Mouse (Mus musculus) kidney, postnatal 14 days (tissue): ENCODE measurements around the gene Ublcp1.

Experiments
- DNase-seq: peaks from one replicate; pipeline ENCODE4 v3.0.0; 2022; ENCODE audit warnings: mixed read lengths

Gene Ublcp1

GRCm38 (mm10) chr11:44470432-44471336 lies at the start of gene Ublcp1:
Gene Ublcp1 (minus strand): TSS chr11:44470498.
- peak; percentile 96 for DNase-seq

- no peak for DNase-seq
Measured at GRCm38 (mm10) chr11:44519096-44519949, 49.0 kb upstream of the Ublcp1 start.

- peak; percentile 85 for DNase-seq
Measured at GRCm38 (mm10) chr11:44518281-44519095, 48.2 kb upstream of the Ublcp1 start, which contains the start of gene Rnf145. Gene Rnf145 (plus strand): TSS chr11:44518964.

- DNase-seq, result no peak
Measured at GRCm38 (mm10) chr11:44517561-44518280, 47.4 kb upstream of the Ublcp1 start.

- no peak for DNase-seq
Measured at GRCm38 (mm10) chr11:44516362-44516761, 46.1 kb upstream of the Ublcp1 start.

GRCm38 (mm10) chr11:44514666-44515065 lies 44.4 kb upstream of the Ublcp1 start:
- DNase-seq, result peak; percentile 58

GRCm38 (mm10) chr11:44513026-44513422 lies 42.7 kb upstream of the Ublcp1 start:
- no peak for DNase-seq

- DNase-seq, result no peak
Measured at GRCm38 (mm10) chr11:44512044-44513025, 42.0 kb upstream of the Ublcp1 start.

GRCm38 (mm10) chr11:44510371-44510770 lies 40.1 kb upstream of the Ublcp1 start:
- no peak for DNase-seq

GRCm38 (mm10) chr11:44509906-44510305 lies 39.6 kb upstream of the Ublcp1 start:
- DNase-seq, result no peak

GRCm38 (mm10) chr11:44508876-44509275 lies 38.6 kb upstream of the Ublcp1 start:
- no peak for DNase-seq

- no peak for DNase-seq
Measured at GRCm38 (mm10) chr11:44504761-44505160, 34.5 kb upstream of the Ublcp1 start.

- DNase-seq, result no peak
Measured at GRCm38 (mm10) chr11:44504146-44504545, 33.8 kb upstream of the Ublcp1 start.

GRCm38 (mm10) chr11:44502931-44503330 lies 32.6 kb upstream of the Ublcp1 start:
- no peak for DNase-seq

GRCm38 (mm10) chr11:44501477-44501876 lies 31.2 kb upstream of the Ublcp1 start:
- DNase-seq, result no peak

- DNase-seq, result no peak
Measured at GRCm38 (mm10) chr11:44500966-44501365, 30.7 kb upstream of the Ublcp1 start.

- no peak for DNase-seq
Measured at GRCm38 (mm10) chr11:44498412-44499272, 28.3 kb upstream of the Ublcp1 start.

- peak; percentile 24 for DNase-seq
Measured at GRCm38 (mm10) chr11:44496217-44496616, 25.9 kb upstream of the Ublcp1 start.

GRCm38 (mm10) chr11:44494643-44495323 lies 24.5 kb upstream of the Ublcp1 start:
- no peak for DNase-seq
